Mouse (Mus musculus) liver, postnatal 0 days (tissue): ENCODE results near the gene Ffar2.
A peak's percentile ranks its signal among the peaks of the same experiment; 100 is the strongest.

ENCODE experiments used
- CTCF ChIP-seq: sonication (generic); IDR thresholded peaks from 2 replicates; pipeline ENCODE4 v1.5.1; 2016; ENCODE audit warnings: antibody characterized with exemption, low read depth
- EP300 ChIP-seq: IDR thresholded peaks from 2 replicates; pipeline ENCODE4 v1.6.1; 2016; ENCODE audit warnings: antibody characterized with exemption, low read depth, mild to moderate bottlenecking

- no peak for TF ChIP-seq EP300
- peak; percentile 69 for TF ChIP-seq CTCF
Measured at GRCm38 (mm10) chr7:30810319-30810718, 13.3 kb downstream of the Ffar2 start.
